Mouse (Mus musculus): ENCODE results near the gene Fbxo2. TPM values are rescaled to one million over a fixed set of nuclear protein-coding genes. Genes with fewer than 3 reads are reported as not detected.

Gene Fbxo2
- total RNA-seq, 2 experiments from 2014 or later = 101 to 107 TPM

- Histone ChIP-seq H3K27ac (no peak overlapping the region), H3K4me3 (no peak overlapping the region)
- intact Hi-C loops (cut with DNase I) = no loop called here
- TF ChIP-seq CTCF (IDR thresholded peaks at IDR 0.05) = no peak
- DNase-seq (ENCODE audit: extremely low spot score in 1 of 2, low spot score in 2 of 2) = no peak
Measured at GRCm38 (mm10) chr4:148128241-148128640, 32.2 kb upstream of the Fbxo2 start.

- Histone ChIP-seq H3K4me3 (no peak overlapping the region), H3K27ac (no peak overlapping the region)
- no peak for DNase-seq (ENCODE audit: extremely low spot score in 1 of 2, low spot score in 2 of 2)
- intact Hi-C loops (cut with DNase I) = no loop called here
- TF ChIP-seq CTCF (IDR thresholded peaks at IDR 0.05) = no peak
Measured at GRCm38 (mm10) chr4:148128672-148129071, 31.7 kb upstream of the Fbxo2 start.

GRCm38 (mm10) chr4:148130133-148130532 is 30.3 kb upstream of the Fbxo2 start, which contains the start of gene Mad2l2:
Mad2l2 (plus strand) TSS chr4:148130384.
- H3K27ac ChIP-seq = no peak within 1 kb of the TSS
- H3K4me3 ChIP-seq = peak within 1 kb of the TSS; percentile 48
- no peak for DNase-seq (ENCODE audit: extremely low spot score in 1 of 2, low spot score in 2 of 2)
- no peak for TF ChIP-seq CTCF (IDR thresholded peaks at IDR 0.05)
- intact Hi-C loops (cut with DNase I) = no loop called here

- no peak for DNase-seq (ENCODE audit: extremely low spot score in 1 of 2, low spot score in 2 of 2)
- intact Hi-C loops (cut with DNase I) = no loop called here
- no peak for TF ChIP-seq CTCF (IDR thresholded peaks at IDR 0.05)
- H3K4me3 ChIP-seq = peak within 1 kb of the TSS; percentile 48
- no peak within 1 kb of the TSS for H3K27ac ChIP-seq
Measured at GRCm38 (mm10) chr4:148130561-148131413, 29.6 kb upstream of the Fbxo2 start, which contains the start of gene Draxin. Draxin (minus strand) TSS chr4:148130698.

- TF ChIP-seq CTCF (IDR thresholded peaks at IDR 0.05) = no peak
- no peak overlapping the region for H3K4me3 ChIP-seq
- no peak for DNase-seq (ENCODE audit: extremely low spot score in 1 of 2, low spot score in 2 of 2)
- no peak overlapping the region for H3K27ac ChIP-seq
- intact Hi-C loops (cut with DNase I) = no loop called here
Measured at GRCm38 (mm10) chr4:148131497-148132081, 28.8 kb upstream of the Fbxo2 start.

GRCm38 (mm10) chr4:148134988-148135387 is 25.4 kb upstream of the Fbxo2 start:
- H3K27ac ChIP-seq = no peak overlapping the region
- no peak for DNase-seq (ENCODE audit: extremely low spot score in 1 of 2, low spot score in 2 of 2)
- TF ChIP-seq CTCF (IDR thresholded peaks at IDR 0.05) = no peak
- intact Hi-C loops (cut with DNase I) = no loop called here
- H3K4me3 ChIP-seq = no peak overlapping the region

- no peak overlapping the region for H3K4me3 ChIP-seq
- H3K27ac ChIP-seq = no peak overlapping the region
- TF ChIP-seq CTCF (IDR thresholded peaks at IDR 0.05) = no peak
- no peak for DNase-seq (ENCODE audit: extremely low spot score in 1 of 2, low spot score in 2 of 2)
- intact Hi-C loops (cut with DNase I) = no loop called here
Measured at GRCm38 (mm10) chr4:148137503-148137902, 22.9 kb upstream of the Fbxo2 start.

- peak overlapping the region; percentile 91 for H3K4me3 ChIP-seq
- no peak for DNase-seq (ENCODE audit: extremely low spot score in 1 of 2, low spot score in 2 of 2)
- TF ChIP-seq CTCF (IDR thresholded peaks at IDR 0.05) = no peak
- H3K27ac ChIP-seq = peak overlapping the region; percentile 91; the same call in 1 of the 2 replicates
- intact Hi-C loops (cut with DNase I) = loop anchor here (1.0 kb wide), 1 partner anchor 12 kb away; no protein-coding TSS in a partner anchor
Measured at GRCm38 (mm10) chr4:148139767-148140097, 20.7 kb upstream of the Fbxo2 start.

GRCm38 (mm10) chr4:148140098-148141011 is 20.1 kb upstream of the Fbxo2 start:
- DNase-seq (ENCODE audit: extremely low spot score in 1 of 2, low spot score in 2 of 2) = peak; percentile 88 to 91
- TF ChIP-seq CTCF (IDR thresholded peaks at IDR 0.05) = peak; percentile 72
- Histone ChIP-seq H3K27ac (peak overlapping the region; percentile 91), H3K4me3 (peak overlapping the region; percentile 91)
- intact Hi-C loops (cut with DNase I) = loop anchor here (1.0 kb wide), 1 partner anchor 11 kb away; no protein-coding TSS in a partner anchor

- DNase-seq (ENCODE audit: extremely low spot score in 1 of 2, low spot score in 2 of 2) = no peak
- intact Hi-C loops (cut with DNase I) = no loop called here
- no peak for TF ChIP-seq CTCF (IDR thresholded peaks at IDR 0.05)
- Histone ChIP-seq H3K27ac (no peak overlapping the region), H3K4me3 (no peak overlapping the region)
Measured at GRCm38 (mm10) chr4:148143721-148144120, 16.7 kb upstream of the Fbxo2 start.

- Histone ChIP-seq H3K4me3 (no peak overlapping the region), H3K27ac (no peak overlapping the region)
- no peak for TF ChIP-seq CTCF (IDR thresholded peaks at IDR 0.05)
- DNase-seq (ENCODE audit: extremely low spot score in 1 of 2, low spot score in 2 of 2) = no peak
- intact Hi-C loops (cut with DNase I) = no loop called here
Measured at GRCm38 (mm10) chr4:148147714-148148113, 12.7 kb upstream of the Fbxo2 start.

All from left cerebral cortex, adult 2 months (tissue).